Mouse (Mus musculus) kidney, adult 2 months (tissue): ENCODE data around the gene Gpx3. TPM values are rescaled to one million over a fixed set of nuclear protein-coding genes. Genes with fewer than 3 reads are reported as not detected.

Experiments used
- DNase-seq: peaks from one replicate; pipeline ENCODE4 v3.0.0; 2021
- H3K27ac ChIP-seq: fragments of 200-500 bp; 2 replicates; pipeline ENCODE4 v1.5.1; 2012; ENCODE audit warnings: low read depth, low read length, control low read depth, inconsistent platforms; ENCODE audit not compliant: insufficient read depth
- H3K27me3 ChIP-seq: fragments of 200-500 bp; replicated peaks from 2 replicates; pipeline ENCODE4 v1.6.1; 2012; ENCODE audit warnings: mild to moderate bottlenecking, moderate library complexity, low read length, inconsistent platforms; ENCODE audit not compliant: control insufficient read depth, insufficient read depth
- H3K36me3 ChIP-seq: fragments of 200-500 bp; 2 replicates; pipeline ENCODE4 v1.6.1; 2012; ENCODE audit warnings: mild to moderate bottlenecking, moderate library complexity, low read length, inconsistent platforms; ENCODE audit not compliant: control insufficient read depth, insufficient read depth
- H3K4me1 ChIP-seq: fragments of 200-500 bp; 2 replicates; pipeline ENCODE4 v1.6.1; 2011; ENCODE audit warnings: low read length; ENCODE audit not compliant: control insufficient read depth, insufficient read depth
- H3K4me3 ChIP-seq: fragments of 200-500 bp; 2 replicates; pipeline ENCODE4 v1.5.1; 2011; ENCODE audit warnings: mild to moderate bottlenecking, low read depth, low read length, control low read depth; ENCODE audit not compliant: insufficient read depth
- CTCF ChIP-seq: fragments of 200-500 bp; conservative IDR thresholded peaks from 2 replicates; pipeline ENCODE4 v1.5.1; 2011; ENCODE audit warnings: low read depth, mild to moderate bottlenecking, control low read depth, low read length, moderate library complexity, mixed read lengths; ENCODE audit not compliant: insufficient read depth, insufficient read length
- POLR2A ChIP-seq: fragments of 200-500 bp; IDR thresholded peaks from one replicate; pipeline ENCODE4 v1.6.1; 2011; ENCODE audit warnings: low read depth, low read length, control low read depth
- WGBS: fragments of 180-500 bp; shearing (Covaris S2); methylation state at CpG from one replicate; pipeline ENCODE4 v1.1.7; 2018; 5-methylcytosine and 5-hydroxymethylcytosine counted together
- polyA plus RNA-seq: library from polyadenylated mRNA; depleted of rRNA; stranded (reverse); fragments of >200 nt; gene quantifications from 2 replicates; pipeline ENCODE4 v1.2.3, GENCODE M21; 2012

Gene Gpx3
- polyA plus RNA-seq, 1 experiment, result 31,623 TPM

GRCm38 (mm10) chr11:54869318-54869717, 32.9 kb upstream of the Gpx3 start:
- Histone ChIP-seq H3K36me3 (peaks cover 5% of the 10 kb centered on the region; the same call in 1 of the 2 replicates), H3K4me1 (peaks cover 4% of the 10 kb centered on the region; the same call in 1 of the 2 replicates), H3K27me3 (no peaks in the 10 kb centered on the region), H3K4me3 (no peak overlapping the region), H3K27ac (no peak overlapping the region)
- 76% methylated on average over 3 of the region's 3 CpGs for WGBS
- TF ChIP-seq POLR2A, result no peak
- TF ChIP-seq CTCF, result no peak
- no peak for DNase-seq

GRCm38 (mm10) chr11:54871831-54872537, 30.3 kb upstream of the Gpx3 start:
- no peaks in the 10 kb centered on the region for H3K27me3 ChIP-seq
- DNase-seq, result no peak
- no peak overlapping the region for H3K27ac ChIP-seq
- no peak overlapping the region for H3K4me3 ChIP-seq
- WGBS, result 58% methylated on average over 7 of the region's 7 CpGs
- H3K36me3 ChIP-seq, result peaks cover 5% of the 10 kb centered on the region; the same call in 1 of the 2 replicates
- peaks cover 4% of the 10 kb centered on the region; the same call in 1 of the 2 replicates for H3K4me1 ChIP-seq
- TF ChIP-seq POLR2A, result no peak

GRCm38 (mm10) chr11:54876031-54876430, 26.2 kb upstream of the Gpx3 start:
- WGBS, result 92% methylated on average over 5 of the region's 5 CpGs
- Histone ChIP-seq H3K4me1 (peaks cover 10% of the 10 kb centered on the region; the same call in 1 of the 2 replicates), H3K4me3 (no peak overlapping the region), H3K27me3 (no peaks in the 10 kb centered on the region), H3K36me3 (peaks cover 3% of the 10 kb centered on the region; the same call in 1 of the 2 replicates), H3K27ac (no peak overlapping the region)
- no peak for TF ChIP-seq CTCF
- DNase-seq, result no peak

GRCm38 (mm10) chr11:54878893-54879292, 23.4 kb upstream of the Gpx3 start:
- 75% methylated on average over 6 of the region's 6 CpGs for WGBS
- Histone ChIP-seq H3K36me3 (no peaks in the 10 kb centered on the region), H3K27ac (no peak overlapping the region), H3K27me3 (no peaks in the 10 kb centered on the region), H3K4me3 (no peak overlapping the region), H3K4me1 (peaks cover 23% of the 10 kb centered on the region)
- no peak for DNase-seq
- TF ChIP-seq POLR2A, result no peak
- no peak for TF ChIP-seq CTCF

- Histone ChIP-seq H3K4me1 (peaks cover 26% of the 10 kb centered on the region), H3K36me3 (no peaks in the 10 kb centered on the region), H3K27me3 (no peaks in the 10 kb centered on the region), H3K27ac (peak overlapping the region; percentile 89; the same call in 1 of the 2 replicates), H3K4me3 (no peak overlapping the region)
- WGBS, result 19% methylated on average over 4 of the region's 4 CpGs
- DNase-seq, result peak; percentile 89
- TF ChIP-seq POLR2A (no peak), CTCF (peak; percentile 68)
These were observed 22.8 kb upstream of the Gpx3 start for GRCm38 (mm10) chr11:54879434-54879833.

- no peak overlapping the region for H3K4me3 ChIP-seq
- H3K36me3 ChIP-seq, result no peaks in the 10 kb centered on the region
- TF ChIP-seq CTCF, result no peak
- TF ChIP-seq POLR2A, result no peak
- peaks cover 26% of the 10 kb centered on the region for H3K4me1 ChIP-seq
- no peak for DNase-seq
- H3K27me3 ChIP-seq, result no peaks in the 10 kb centered on the region
- peak overlapping the region; percentile 89 for H3K27ac ChIP-seq
- 88% methylated on average over 10 of the region's 10 CpGs for WGBS
These were observed 22.3 kb upstream of the Gpx3 start for GRCm38 (mm10) chr11:54879922-54880321.

GRCm38 (mm10) chr11:54881051-54881474, 21.2 kb upstream of the Gpx3 start:
- Histone ChIP-seq H3K27me3 (no peaks in the 10 kb centered on the region), H3K4me3 (no peak overlapping the region), H3K4me1 (peaks cover 35% of the 10 kb centered on the region), H3K36me3 (no peaks in the 10 kb centered on the region), H3K27ac (peak overlapping the region; percentile 89)
- 8% methylated on average over 2 of the region's 2 CpGs for WGBS
- TF ChIP-seq CTCF (no peak), POLR2A (no peak)
- peak; percentile 94 for DNase-seq
